Mouse (Mus musculus): Measurements from ENCODE around the gene Fhad1. TPM values are rescaled to one million over a fixed set of nuclear protein-coding genes. Genes with fewer than 3 reads are reported as not detected.

Gene Fhad1
- polyA plus RNA-seq, 1 experiment, result 2.1 TPM

GRCm38 (mm10) chr4:141977346-141977745, 37.5 kb downstream of the Fhad1 start:
- Histone ChIP-seq H3K4me1 (ENCODE audit: control insufficient read depth, insufficient read depth, low read length) (no peaks in the 10 kb centered on the region), H3K4me3 (ENCODE audit: low read depth, low read length) (no peak overlapping the region), H3K27me3 (ENCODE audit: control insufficient read depth, insufficient read depth, low read length, poor library complexity, severe bottlenecking) (no peaks in the 10 kb centered on the region), H3K9ac (ENCODE audit: low read depth, poor library complexity, severe bottlenecking) (no peak overlapping the region), H3K9me3 (replicated peaks; ENCODE audit: control insufficient read depth, insufficient read depth, low read length, poor library complexity, severe bottlenecking) (no peaks in the 10 kb centered on the region), H3K36me3 (ENCODE audit: control insufficient read depth, insufficient read depth, low read length, poor library complexity, severe bottlenecking) (no peaks in the 10 kb centered on the region), H3K27ac (ENCODE audit: insufficient read depth, low read length) (no peak overlapping the region)
- TF ChIP-seq POLR2A (IDR thresholded peaks at IDR 0.05; ENCODE audit: insufficient read depth, low read length), result no peak
- no peak for TF ChIP-seq EP300 (IDR thresholded peaks at IDR 0.05; ENCODE audit: insufficient read depth, low read depth, low read length)
- no peak for TF ChIP-seq CTCF (IDR thresholded peaks at IDR 0.05; ENCODE audit: low read depth, low read length)

- no peak overlapping the region for H3K9ac ChIP-seq (ENCODE audit: low read depth, poor library complexity, severe bottlenecking)
- TF ChIP-seq CTCF (IDR thresholded peaks at IDR 0.05; ENCODE audit: low read depth, low read length), result peak; percentile 94
- no peak for TF ChIP-seq POLR2A (IDR thresholded peaks at IDR 0.05; ENCODE audit: insufficient read depth, low read length)
- no peak for TF ChIP-seq EP300 (IDR thresholded peaks at IDR 0.05; ENCODE audit: insufficient read depth, low read depth, low read length)
- no peaks in the 10 kb centered on the region for H3K27me3 ChIP-seq (ENCODE audit: control insufficient read depth, insufficient read depth, low read length, poor library complexity, severe bottlenecking)
- H3K9me3 ChIP-seq (replicated peaks; ENCODE audit: control insufficient read depth, insufficient read depth, low read length, poor library complexity, severe bottlenecking), result peaks cover 5% of the 10 kb centered on the region; the same call in 1 of the 2 replicates
- no peaks in the 10 kb centered on the region for H3K36me3 ChIP-seq (ENCODE audit: control insufficient read depth, insufficient read depth, low read length, poor library complexity, severe bottlenecking)
- no peak overlapping the region for H3K27ac ChIP-seq (ENCODE audit: insufficient read depth, low read length)
- H3K4me1 ChIP-seq (ENCODE audit: control insufficient read depth, insufficient read depth, low read length), result no peaks in the 10 kb centered on the region
- H3K4me3 ChIP-seq (ENCODE audit: low read depth, low read length), result no peak overlapping the region
Measured at GRCm38 (mm10) chr4:141976163-141976562, 38.7 kb downstream of the Fhad1 start.

- Histone ChIP-seq H3K9me3 (replicated peaks; ENCODE audit: control insufficient read depth, insufficient read depth, low read length, poor library complexity, severe bottlenecking) (no peaks in the 10 kb centered on the region), H3K27ac (ENCODE audit: insufficient read depth, low read length) (no peak overlapping the region), H3K4me1 (ENCODE audit: control insufficient read depth, insufficient read depth, low read length) (no peaks in the 10 kb centered on the region), H3K4me3 (ENCODE audit: low read depth, low read length) (no peak overlapping the region), H3K36me3 (ENCODE audit: control insufficient read depth, insufficient read depth, low read length, poor library complexity, severe bottlenecking) (no peaks in the 10 kb centered on the region), H3K27me3 (ENCODE audit: control insufficient read depth, insufficient read depth, low read length, poor library complexity, severe bottlenecking) (no peaks in the 10 kb centered on the region), H3K9ac (ENCODE audit: low read depth, poor library complexity, severe bottlenecking) (no peak overlapping the region)
- TF ChIP-seq CTCF (IDR thresholded peaks at IDR 0.05; ENCODE audit: low read depth, low read length) (no peak), EP300 (IDR thresholded peaks at IDR 0.05; ENCODE audit: insufficient read depth, low read depth, low read length) (no peak), POLR2A (IDR thresholded peaks at IDR 0.05; ENCODE audit: insufficient read depth, low read length) (no peak)
Measured at GRCm38 (mm10) chr4:141964575-141964974, 50.3 kb downstream of the Fhad1 start.

- Histone ChIP-seq H3K27me3 (ENCODE audit: control insufficient read depth, insufficient read depth, low read length, poor library complexity, severe bottlenecking) (no peaks in the 10 kb centered on the region), H3K4me1 (ENCODE audit: control insufficient read depth, insufficient read depth, low read length) (no peaks in the 10 kb centered on the region), H3K36me3 (ENCODE audit: control insufficient read depth, insufficient read depth, low read length, poor library complexity, severe bottlenecking) (no peaks in the 10 kb centered on the region), H3K27ac (ENCODE audit: insufficient read depth, low read length) (no peak overlapping the region), H3K9me3 (replicated peaks; ENCODE audit: control insufficient read depth, insufficient read depth, low read length, poor library complexity, severe bottlenecking) (no peaks in the 10 kb centered on the region), H3K9ac (ENCODE audit: low read depth, poor library complexity, severe bottlenecking) (no peak overlapping the region), H3K4me3 (ENCODE audit: low read depth, low read length) (no peak overlapping the region)
- TF ChIP-seq EP300 (IDR thresholded peaks at IDR 0.05; ENCODE audit: insufficient read depth, low read depth, low read length) (no peak), CTCF (IDR thresholded peaks at IDR 0.05; ENCODE audit: low read depth, low read length) (no peak), POLR2A (IDR thresholded peaks at IDR 0.05; ENCODE audit: insufficient read depth, low read length) (no peak)
Measured at GRCm38 (mm10) chr4:141963907-141964306, 51.0 kb downstream of the Fhad1 start.

GRCm38 (mm10) chr4:141962811-141963685, 51.8 kb downstream of the Fhad1 start:
- Histone ChIP-seq H3K36me3 (ENCODE audit: control insufficient read depth, insufficient read depth, low read length, poor library complexity, severe bottlenecking) (no peaks in the 10 kb centered on the region), H3K27me3 (ENCODE audit: control insufficient read depth, insufficient read depth, low read length, poor library complexity, severe bottlenecking) (no peaks in the 10 kb centered on the region), H3K4me1 (ENCODE audit: control insufficient read depth, insufficient read depth, low read length) (peaks cover 2% of the 10 kb centered on the region), H3K4me3 (ENCODE audit: low read depth, low read length) (no peak overlapping the region), H3K9ac (ENCODE audit: low read depth, poor library complexity, severe bottlenecking) (no peak overlapping the region), H3K27ac (ENCODE audit: insufficient read depth, low read length) (no peak overlapping the region), H3K9me3 (replicated peaks; ENCODE audit: control insufficient read depth, insufficient read depth, low read length, poor library complexity, severe bottlenecking) (no peaks in the 10 kb centered on the region)
- TF ChIP-seq CTCF (IDR thresholded peaks at IDR 0.05; ENCODE audit: low read depth, low read length), result peak; percentile 79
- TF ChIP-seq POLR2A (IDR thresholded peaks at IDR 0.05; ENCODE audit: insufficient read depth, low read length), result no peak

GRCm38 (mm10) chr4:141960037-141960436, 54.8 kb downstream of the Fhad1 start:
- H3K4me3 ChIP-seq (ENCODE audit: low read depth, low read length), result no peak overlapping the region
- no peaks in the 10 kb centered on the region for H3K36me3 ChIP-seq (ENCODE audit: control insufficient read depth, insufficient read depth, low read length, poor library complexity, severe bottlenecking)
- H3K9ac ChIP-seq (ENCODE audit: low read depth, poor library complexity, severe bottlenecking), result no peak overlapping the region
- no peaks in the 10 kb centered on the region for H3K9me3 ChIP-seq (replicated peaks; ENCODE audit: control insufficient read depth, insufficient read depth, low read length, poor library complexity, severe bottlenecking)
- peaks cover 2% of the 10 kb centered on the region for H3K4me1 ChIP-seq (ENCODE audit: control insufficient read depth, insufficient read depth, low read length)
- H3K27me3 ChIP-seq (ENCODE audit: control insufficient read depth, insufficient read depth, low read length, poor library complexity, severe bottlenecking), result no peaks in the 10 kb centered on the region
- no peak for TF ChIP-seq CTCF (IDR thresholded peaks at IDR 0.05; ENCODE audit: low read depth, low read length)
- no peak for TF ChIP-seq POLR2A (IDR thresholded peaks at IDR 0.05; ENCODE audit: insufficient read depth, low read length)
- TF ChIP-seq EP300 (IDR thresholded peaks at IDR 0.05; ENCODE audit: insufficient read depth, low read depth, low read length), result no peak
- no peak overlapping the region for H3K27ac ChIP-seq (ENCODE audit: insufficient read depth, low read length)

Measured in ES-Bruce4 (cell line).